Mouse (Mus musculus) layer of hippocampus, adult 9-10 months (tissue): Measurements from ENCODE around the gene Lonp2.

Experiments
- DNase-seq: peaks from one replicate; pipeline ENCODE4 v3.0.0; 2022; ENCODE audit warnings: low spot score

Gene Lonp2

GRCm38 (mm10) chr8:86713407-86714188, 89.8 kb downstream of the Lonp2 start:
- peak; percentile 80 for DNase-seq

GRCm38 (mm10) chr8:86718332-86718994, 94.6 kb downstream of the Lonp2 start:
- no peak for DNase-seq

GRCm38 (mm10) chr8:86719368-86719767, 95.5 kb downstream of the Lonp2 start:
- DNase-seq: no peak

GRCm38 (mm10) chr8:86720756-86721459, 97.1 kb downstream of the Lonp2 start:
- no peak for DNase-seq

GRCm38 (mm10) chr8:86721490-86721889, 97.6 kb downstream of the Lonp2 start:
- DNase-seq: no peak

- DNase-seq: no peak
Observed at GRCm38 (mm10) chr8:86726959-86727358, 103.1 kb downstream of the Lonp2 start.

GRCm38 (mm10) chr8:86728224-86728950, 104.5 kb downstream of the Lonp2 start:
- no peak for DNase-seq

- DNase-seq: no peak
Observed at GRCm38 (mm10) chr8:86730303-86730702, 106.5 kb downstream of the Lonp2 start.

GRCm38 (mm10) chr8:86730860-86731259, 107.0 kb downstream of the Lonp2 start:
- no peak for DNase-seq

- DNase-seq: no peak
Observed at GRCm38 (mm10) chr8:86734171-86734570, 110.3 kb downstream of the Lonp2 start.

GRCm38 (mm10) chr8:86734954-86735353, 111.1 kb downstream of the Lonp2 start:
- DNase-seq: no peak

- DNase-seq: no peak
Observed at GRCm38 (mm10) chr8:86735446-86736111, 111.7 kb downstream of the Lonp2 start.

- no peak for DNase-seq
Observed at GRCm38 (mm10) chr8:86740899-86741298, 117.1 kb downstream of the Lonp2 start.

- DNase-seq: no peak
Observed at GRCm38 (mm10) chr8:86741627-86742026, 117.8 kb downstream of the Lonp2 start.

- DNase-seq: no peak
Observed at GRCm38 (mm10) chr8:86742605-86743345, 118.9 kb downstream of the Lonp2 start.

GRCm38 (mm10) chr8:86744313-86745220, 120.7 kb downstream of the Lonp2 start:
- DNase-seq: no peak

- no peak for DNase-seq
Observed at GRCm38 (mm10) chr8:86745221-86745934, 121.5 kb downstream of the Lonp2 start, which contains the start of the genes Gm10638 and Siah1a. Gene Gm10638 (plus strand): TSS chr8:86745699. Gene Siah1a (minus strand): TSS chr8:86745934.

GRCm38 (mm10) chr8:86745935-86746441, 122.1 kb downstream of the Lonp2 start:
- peak; percentile 77 for DNase-seq

GRCm38 (mm10) chr8:86746511-86746910, 122.7 kb downstream of the Lonp2 start:
- DNase-seq: no peak
